Mouse (Mus musculus) skeletal muscle tissue, adult 2 months (tissue): Measurements from ENCODE around the gene Svep1.

Source experiments
- DNase-seq: peaks from one replicate; pipeline ENCODE4 v3.0.0-alpha.2; 2012; ENCODE audit warnings: low read depth, low spot score

The Svep1 gene

DNA sequence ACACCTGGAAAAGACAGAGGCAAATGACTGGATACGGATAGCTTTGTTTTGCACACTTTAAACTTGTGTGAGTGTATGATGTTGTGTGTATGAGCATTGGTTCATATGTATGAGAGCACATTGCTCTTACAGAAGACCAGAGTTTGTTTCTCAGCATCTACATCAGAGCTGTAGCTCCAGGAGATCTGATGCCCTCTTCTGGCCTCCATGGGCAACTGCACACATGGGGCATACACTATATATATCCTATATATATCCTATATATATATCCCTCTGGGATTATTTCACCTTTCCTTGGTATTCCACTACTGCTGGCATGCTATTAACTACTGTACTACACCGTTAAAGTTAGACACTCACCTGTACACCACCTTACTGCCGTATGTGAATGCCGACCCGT, 122.5 kb downstream of the Svep1 start:
- DNase-seq = no peak

DNA sequence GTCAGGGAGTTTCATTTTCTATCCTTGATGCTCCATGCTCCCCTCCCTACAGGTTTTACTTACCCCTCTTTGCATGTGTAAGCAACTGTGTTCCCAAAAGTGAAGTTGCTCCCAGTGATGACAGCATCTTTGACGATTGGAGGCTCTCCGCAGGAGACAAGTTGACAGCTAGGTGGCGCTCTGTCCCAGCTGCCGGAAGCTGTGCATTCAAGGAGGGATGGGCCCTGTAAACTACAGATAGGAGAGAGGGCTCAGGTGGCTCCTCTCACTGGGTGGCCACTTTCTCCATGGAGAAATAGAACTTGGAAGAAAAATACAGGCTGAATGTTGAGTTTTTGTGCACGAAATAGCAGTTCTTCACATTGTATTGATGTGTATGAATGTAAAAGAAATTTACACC, 124.1 kb downstream of the Svep1 start:
- DNase-seq = peak; percentile 13

DNA sequence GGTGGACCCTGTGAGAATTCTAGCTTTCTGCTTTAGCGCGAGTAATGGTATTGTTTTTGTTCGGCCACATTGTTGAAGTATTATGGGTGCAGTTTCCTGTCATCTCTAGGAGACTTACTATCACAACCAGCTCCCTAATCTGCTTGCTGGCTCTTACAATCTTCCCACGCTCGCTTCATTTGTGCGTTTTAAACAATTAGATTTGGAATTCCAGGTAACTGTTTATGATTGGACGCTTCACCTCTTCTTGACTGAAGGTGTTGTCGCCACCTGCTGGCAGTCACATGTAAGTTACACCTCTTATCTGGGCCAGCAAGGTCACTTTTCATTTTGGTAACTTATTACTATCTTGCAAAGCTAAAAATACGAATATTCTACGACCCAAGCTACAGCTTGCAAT, 127.0 kb downstream of the Svep1 start:
- peak; percentile 30 for DNase-seq

- DNase-seq = no peak
Observed at GRCm38 (mm10) chr4:58077950-58078349, 128.7 kb downstream of the Svep1 start.

- no peak for DNase-seq
Observed at GRCm38 (mm10) chr4:58077536-58077935, 129.1 kb downstream of the Svep1 start.

GRCm38 (mm10) chr4:58072888-58073287, 133.8 kb downstream of the Svep1 start:
- no peak for DNase-seq

DNA sequence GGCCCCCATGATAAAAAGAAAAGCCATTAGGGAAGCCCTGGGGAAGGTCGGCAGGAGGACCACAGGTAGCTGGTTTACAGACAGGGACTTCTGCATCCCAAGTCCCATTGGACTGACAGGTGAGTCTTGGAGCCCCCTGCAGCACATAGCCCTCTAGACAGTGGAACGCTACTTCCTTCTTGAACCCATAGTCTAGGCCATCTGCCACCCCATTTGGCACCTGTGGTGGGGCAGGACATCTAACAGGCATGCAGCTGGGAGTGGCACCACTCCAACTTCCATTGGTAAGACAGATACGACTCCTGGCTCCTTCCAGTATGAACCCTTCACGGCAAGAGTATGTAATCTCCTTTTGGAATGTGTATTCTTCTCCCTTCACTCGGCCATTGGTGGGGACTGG, 137.8 kb downstream of the Svep1 start:
- DNase-seq = no peak

GRCm38 (mm10) chr4:58064721-58065120, 141.9 kb downstream of the Svep1 start:
- DNase-seq = no peak

- DNase-seq = no peak
Observed at GRCm38 (mm10) chr4:58062933-58063332, 143.7 kb downstream of the Svep1 start.

GRCm38 (mm10) chr4:58055653-58056052, 151.0 kb downstream of the Svep1 start:
- peak; percentile 46 for DNase-seq

- DNase-seq = no peak
Observed at GRCm38 (mm10) chr4:58054441-58054840, 152.2 kb downstream of the Svep1 start.

DNA sequence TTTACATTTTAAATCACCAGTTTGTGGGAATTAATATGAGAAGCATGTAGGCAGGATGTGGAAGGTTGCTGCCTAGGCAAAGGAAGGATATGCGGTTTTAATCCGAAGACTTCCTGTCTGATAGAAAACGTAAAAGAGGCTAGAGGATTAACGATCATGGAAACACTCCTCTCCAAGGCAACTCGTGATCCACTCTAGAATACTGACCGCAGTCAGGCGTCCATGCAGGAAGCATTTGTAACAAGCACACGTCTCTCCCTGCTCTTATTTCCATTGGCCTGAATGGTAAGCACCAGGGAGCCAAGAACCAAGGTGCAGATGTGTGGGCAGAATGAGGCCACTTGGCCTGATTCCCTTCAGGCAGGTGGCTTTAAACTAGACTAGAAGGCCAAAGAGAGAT, 155.9 kb downstream of the Svep1 start:
- DNase-seq = no peak

DNA sequence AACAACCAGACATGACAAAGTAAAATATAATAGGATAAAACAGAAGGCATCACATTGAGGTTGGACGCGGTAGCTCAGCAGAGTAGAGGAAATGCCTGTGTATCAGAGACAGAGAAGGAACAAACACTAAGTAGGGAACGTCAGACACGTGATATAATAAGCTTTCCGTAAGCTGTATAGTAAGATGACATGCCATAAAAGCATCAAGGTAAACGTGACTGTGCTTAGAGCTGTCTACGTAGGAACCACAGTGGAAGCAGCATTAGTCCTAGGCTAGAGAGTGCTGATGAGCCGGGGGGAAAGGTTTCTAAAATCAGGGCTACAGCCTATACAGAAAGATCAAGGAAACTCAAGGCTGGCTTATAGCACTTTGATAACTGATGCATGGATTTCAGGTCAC, 156.4 kb downstream of the Svep1 start:
- DNase-seq = no peak

DNA sequence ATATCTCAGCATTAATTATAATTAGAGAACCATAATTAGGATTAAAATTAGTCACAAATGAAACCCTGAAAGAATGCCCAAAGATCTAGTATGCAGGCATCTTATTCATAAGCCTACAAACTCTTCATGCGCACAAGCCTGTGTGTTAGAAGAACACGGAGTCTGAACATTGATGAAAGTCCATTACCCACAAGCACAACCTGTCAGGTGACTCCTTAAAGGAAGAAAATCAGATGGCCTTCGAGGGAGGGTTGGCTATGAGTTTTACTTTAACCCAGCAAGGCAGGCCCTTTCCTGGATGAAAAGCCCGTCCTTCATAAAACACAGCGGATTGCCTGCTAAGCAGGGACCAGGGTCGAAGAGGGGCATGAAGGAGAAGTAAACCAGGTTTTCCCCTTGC, 161.8 kb downstream of the Svep1 start:
- DNase-seq = no peak

GRCm38 (mm10) chr4:58044356-58044755, 162.3 kb downstream of the Svep1 start:
- no peak for DNase-seq

- DNase-seq = no peak
Observed at GRCm38 (mm10) chr4:58040093-58040492, 166.6 kb downstream of the Svep1 start.

DNA sequence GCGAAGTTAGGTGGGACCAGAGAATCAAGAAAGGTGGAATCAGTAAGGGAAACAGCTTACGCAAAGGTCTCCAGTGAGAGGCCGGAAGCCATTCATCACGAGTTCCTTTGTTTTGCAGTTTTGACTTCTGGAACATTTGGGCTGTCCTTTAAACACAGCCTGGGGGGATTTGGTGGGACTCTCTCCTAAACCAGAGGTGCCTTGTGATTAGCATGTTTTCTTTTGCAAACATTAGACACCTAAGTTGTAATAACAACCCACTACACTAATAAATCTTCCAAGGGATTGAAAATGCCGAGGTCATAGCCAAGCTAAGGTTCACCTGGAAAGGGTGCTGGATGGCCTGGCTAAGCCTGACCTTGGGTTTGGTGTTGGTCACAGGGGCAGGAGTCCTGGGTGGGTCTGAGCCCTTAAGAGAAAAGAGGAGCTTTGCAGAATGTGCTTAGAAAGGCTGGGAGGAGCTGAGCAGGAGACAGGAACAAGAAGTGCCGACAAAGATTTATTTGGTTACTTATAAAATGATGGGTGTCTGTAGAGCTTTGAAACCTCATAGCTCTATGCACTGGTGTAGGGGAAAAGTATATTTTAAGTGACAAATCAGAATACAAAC, 169.5 kb downstream of the Svep1 start:
- no peak for DNase-seq

DNA sequence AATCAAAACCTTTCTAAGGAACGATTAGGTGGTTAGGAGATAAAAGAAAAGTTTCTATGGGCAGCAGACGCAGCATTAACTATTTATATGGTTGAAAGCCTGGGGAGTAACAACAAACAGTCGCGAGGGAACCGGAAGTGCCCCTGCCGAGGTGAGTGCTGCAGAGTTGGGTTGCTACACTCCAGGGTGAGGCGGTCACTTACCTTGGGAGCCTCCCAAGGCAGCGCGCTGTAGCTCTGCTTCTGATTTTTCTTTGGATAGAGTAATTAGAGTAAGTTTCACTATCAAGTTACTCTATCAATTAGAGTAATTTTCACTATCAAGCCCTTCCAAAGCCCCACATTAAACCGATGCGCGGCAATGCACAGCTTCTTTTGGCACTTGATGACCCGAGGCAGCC, 172.0 kb downstream of the Svep1 start:
- DNase-seq = no peak

GRCm38 (mm10) chr4:58032714-58033113, 173.9 kb downstream of the Svep1 start:
- DNase-seq = no peak

GRCm38 (mm10) chr4:58009024-58009423, 197.6 kb downstream of the Svep1 start, which contains the start of gene Txndc8:
Txndc8 (minus strand) TSS chr4:58009124.
- no peak for DNase-seq

GRCm38 (mm10) chr4:58003501-58003900, 203.2 kb downstream of the Svep1 start:
- no peak for DNase-seq
